ENCODE assay signal across 13 mouse cellular contexts in the genomic region with DNA sequence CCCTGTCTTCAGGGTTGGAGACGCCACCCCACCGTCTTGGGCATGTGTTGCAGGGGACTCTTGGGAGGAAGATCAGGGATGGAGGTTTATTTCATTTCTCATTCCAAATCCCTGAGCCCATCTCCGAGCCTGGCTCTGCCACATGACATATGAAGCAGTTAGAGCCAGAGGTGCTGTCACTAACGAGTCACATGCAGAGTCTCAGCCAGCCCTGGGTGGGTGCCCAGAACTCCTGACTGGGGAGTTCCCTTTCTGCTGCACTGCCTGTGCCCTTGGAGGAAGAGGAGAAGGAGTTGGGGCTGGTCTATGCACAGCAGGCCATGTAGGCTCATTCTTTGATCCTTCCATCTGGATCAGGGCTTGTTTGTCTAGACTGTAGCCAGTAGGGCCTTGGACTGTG. TPM values are rescaled to one million over a fixed set of nuclear protein-coding genes. Genes with fewer than 3 reads are reported as not detected.
DNase-seq lines count a peak whose midpoint lies in the region; ATAC-seq and TF ChIP-seq lines count a peak whose summit lies in the region.
"Had no signal": no experiment of that assay in that cellular context is flagged by ENCODE, and none has a peak within 500 bp of the region (broad histone marks: within the 10 kb centered on the region; RNA-seq: fewer than 3 reads in every experiment).

No protein-coding gene starts in this region.

- H3K4me2 ChIP-seq in intestine, postnatal 0 days (replicated peaks; ENCODE audit: low read depth) = no peak overlapping the region
- H3K4me2 ChIP-seq: limb, embryonic 12.5 days; lung, embryonic 14.5 days; midbrain, embryonic 15.5 days had no signal

- no peaks in the 10 kb centered on the region for H3K9me3 ChIP-seq in intestine, postnatal 0 days (ENCODE audit: control insufficient read depth)
- H3K9me3 ChIP-seq: limb, embryonic 12.5 days; midbrain, embryonic 15.5 days had no signal

- H3K36me3 ChIP-seq in intestine, postnatal 0 days (ENCODE audit: control insufficient read depth, insufficient read depth) = no peaks in the 10 kb centered on the region
- H3K36me3 ChIP-seq: limb, embryonic 12.5 days had no signal

- no peak for ATAC-seq in intestine, postnatal 0 days
- ATAC-seq: midbrain, embryonic 15.5 days had no signal

- H3K27me3 ChIP-seq in intestine, postnatal 0 days (replicated peaks; ENCODE audit: control insufficient read depth, insufficient read depth, low read length) = no peaks in the 10 kb centered on the region
- H3K27me3 ChIP-seq: limb, embryonic 12.5 days; midbrain, embryonic 15.5 days had no signal

- H3K4me3 ChIP-seq in intestine, postnatal 0 days (ENCODE audit: low read depth, low read length) = no peak overlapping the region
- H3K4me3 ChIP-seq: limb, embryonic 12.5 days; midbrain, embryonic 15.5 days had no signal

- WGBS in intestine, postnatal 0 days = 81% methylated on average over 4 of the region's 4 CpGs

- DNase-seq in cerebellum, postnatal 10 days = peak; percentile 65 to 78
- no peak for DNase-seq in cerebellum, postnatal 36 days
- DNase-seq in layer of hippocampus, postnatal 10 days (ENCODE audit: low spot score in 2 of 2) = peak; percentile 48 to 65
- DNase-seq in layer of hippocampus, adult 8-10 months (ENCODE audit: low spot score in 2 of 2) = no peak
- peak; percentile 88 for DNase-seq in adipocyte (ENCODE audit: low spot score)
- peak; percentile 75 to 85 for DNase-seq in heart, adult 9 months (ENCODE audit: low spot score in 2 of 2)
- no peak for DNase-seq in frontal cortex, adult 2 months (ENCODE audit: extremely low spot score in 1 of 2, low spot score in 1 of 2)
- DNase-seq: cerebellum, adult 9-11 months; lung, embryonic 14.5 days; thymus, postnatal 25 days had no signal

- H3K4me1 ChIP-seq in intestine, postnatal 0 days (replicated peaks; ENCODE audit: control insufficient read depth, insufficient read depth, low read length) = no peaks in the 10 kb centered on the region

- no peak overlapping the region for H3K9ac ChIP-seq in intestine, postnatal 0 days (ENCODE audit: low read depth, low read length)
- H3K9ac ChIP-seq: limb, embryonic 12.5 days; lung, embryonic 14.5 days; midbrain, embryonic 15.5 days had no signal

- no peak for TF ChIP-seq CTCF in intestine, postnatal 0 days (IDR thresholded peaks at IDR 0.05; ENCODE audit: low read depth)

- no peak overlapping the region for H3K27ac ChIP-seq in intestine, postnatal 0 days (ENCODE audit: low read depth, low read length)
- H3K27ac ChIP-seq: limb, embryonic 12.5 days; midbrain, embryonic 15.5 days had no signal

RNA-seq across cellular contexts. Expression of a gene that starts 13.5 kb away (rescaled TPM):
- 100 to 1,000 TPM; 162 to 166 TPM for total RNA-seq in layer of hippocampus, postnatal 10 days (2021)
- total RNA-seq in layer of hippocampus, adult 8-10 months (2022) = 100 to 1,000 TPM; 130 to 163 (median 141) TPM
- 119 and 133 TPM in 2 replicates for polyA plus RNA-seq in frontal cortex, adult 2 months (2012; rRNA removed)
- 2.6 and 2.7 TPM in 2 replicates for polyA plus RNA-seq in intestine, postnatal 0 days (2015; fragmentation: Nextera tagmentation; extraction: Ambion mirVana)

Comparison
In these comparisons a context has a peak if more than half of its experiments do, and no peak if none do; other contexts are left out.
1. DNase-seq: peak in cerebellum, postnatal 10 days (2 of 2), layer of hippocampus, postnatal 10 days (2 of 2), adipocyte (single experiment) and heart, adult 9 months (2 of 2); none in cerebellum, postnatal 36 days (0 of 2), layer of hippocampus, adult 8-10 months (0 of 2) and frontal cortex, adult 2 months (0 of 2).